Mouse (Mus musculus): ENCODE measurements around the gene Ccdc36.

GRCm38 (mm10) chr9:108461675-108462074, 33.4 kb upstream of the Ccdc36 start:
- TF ChIP-seq CTCF (IDR thresholded peaks at IDR 0.05; ENCODE audit: low read depth) = no peak
- no peak for TF ChIP-seq EP300 (IDR thresholded peaks at IDR 0.05; ENCODE audit: low read depth)

Data from liver, postnatal 0 days (tissue).